Mouse (Mus musculus): ENCODE data around the gene Akt3.

Akt3 gene

DNA sequence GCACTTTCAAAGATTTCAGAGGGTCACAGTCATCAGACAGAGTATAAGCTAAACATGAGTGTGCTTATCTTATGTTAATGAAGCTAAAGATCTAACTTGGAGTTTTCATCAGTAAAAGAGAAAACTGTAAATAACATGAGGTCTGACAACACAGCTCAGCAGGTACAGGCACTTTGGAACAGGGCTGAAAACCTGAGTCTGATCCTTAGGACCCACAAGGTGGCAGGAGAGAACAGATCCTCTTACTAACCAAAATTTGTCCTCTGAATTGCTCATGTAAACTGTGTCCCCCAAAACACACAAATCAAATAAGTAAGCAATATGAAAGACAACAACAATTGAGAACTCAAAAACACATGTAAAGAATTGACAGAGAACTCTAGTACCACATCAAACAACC, 62.8 kb downstream of the Akt3 start:
- POLR2A ChIA-PET: no interaction called here
- CTCF ChIA-PET: interaction anchor here in 2 of 4 experiments (0.6 to 0.9 kb wide), 2 partner anchors 489 to 499 kb away, joined by 3 read pairs; no protein-coding TSS in a partner anchor

DNA sequence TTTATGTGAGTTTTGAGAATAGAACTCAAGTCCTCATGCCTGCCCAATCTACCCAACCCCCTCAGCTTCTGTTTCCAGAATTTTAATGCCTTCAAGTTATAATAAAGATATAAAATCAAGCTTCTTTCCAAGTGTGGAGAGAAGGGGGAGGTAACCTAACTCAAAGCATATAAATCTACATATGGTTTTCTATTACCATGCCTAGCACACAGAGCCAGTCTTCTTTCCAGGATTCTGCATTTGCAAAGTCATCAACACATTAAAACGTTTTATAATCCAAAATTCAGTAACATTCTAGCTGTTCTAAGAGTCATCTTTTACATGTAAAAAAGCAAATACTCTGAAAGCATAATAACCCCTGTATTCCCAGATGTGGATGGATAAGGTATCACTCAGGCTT, 63.7 kb downstream of the Akt3 start:
- POLR2A ChIA-PET: no interaction called here

DNA sequence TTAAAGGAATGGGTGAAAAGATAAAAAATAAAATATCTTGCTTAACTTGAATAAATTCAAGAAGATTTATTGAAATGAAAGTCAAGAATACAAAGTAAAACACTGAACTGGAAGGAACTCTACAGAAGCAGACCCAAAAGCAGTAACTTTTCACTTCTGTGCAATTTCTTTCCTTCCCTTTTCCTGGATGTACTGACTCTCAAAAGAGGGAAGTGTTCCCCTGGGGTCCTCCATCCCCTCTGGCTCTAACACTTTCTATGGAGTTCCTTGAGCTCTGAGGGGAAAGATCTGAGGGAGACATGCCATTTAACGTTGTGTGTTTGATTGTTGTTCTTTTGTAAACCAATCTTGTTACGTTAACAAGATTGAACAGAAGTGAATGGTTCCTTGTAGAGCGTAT, 66.4 kb downstream of the Akt3 start:
- ChIA-PET CTCF (no interaction called here), POLR2A (no interaction called here)

More for the DNA sequence above, 63.7 kb downstream of the Akt3 start:
- CTCF ChIA-PET: interaction anchor here in 1 of 4 experiments (0.6 kb wide), 1 partner anchor 28 kb away, joined by 3 read pairs; no protein-coding TSS in a partner anchor

DNA sequence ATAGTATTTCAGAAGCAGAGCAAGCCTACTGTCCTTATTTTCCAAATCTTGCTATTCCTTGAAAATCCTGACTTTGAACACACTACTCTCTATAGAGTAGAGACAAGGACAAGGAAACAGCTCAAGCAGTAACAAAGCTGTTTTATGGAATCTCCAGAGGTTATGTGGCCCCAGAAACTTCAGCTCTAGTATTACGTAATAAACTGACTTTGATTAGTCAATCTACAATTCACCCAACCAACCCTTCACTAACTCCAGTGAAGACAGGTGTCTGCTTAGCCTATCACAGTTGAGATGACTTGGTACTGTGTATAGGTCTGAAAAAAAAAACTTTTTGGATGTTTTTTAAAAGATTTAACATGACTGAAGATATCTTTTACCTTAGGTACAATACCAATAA, 67.6 kb downstream of the Akt3 start:
- POLR2A ChIA-PET: interaction anchor here in 1 of 4 experiments (0.9 kb wide), 1 partner anchor 14 kb away, joined by 3 read pairs; no protein-coding TSS in a partner anchor
- CTCF ChIA-PET: interaction anchor here in 1 of 4 experiments (0.6 kb wide), 1 partner anchor 148 kb away, joined by 3 read pairs; no protein-coding TSS in a partner anchor

DNA sequence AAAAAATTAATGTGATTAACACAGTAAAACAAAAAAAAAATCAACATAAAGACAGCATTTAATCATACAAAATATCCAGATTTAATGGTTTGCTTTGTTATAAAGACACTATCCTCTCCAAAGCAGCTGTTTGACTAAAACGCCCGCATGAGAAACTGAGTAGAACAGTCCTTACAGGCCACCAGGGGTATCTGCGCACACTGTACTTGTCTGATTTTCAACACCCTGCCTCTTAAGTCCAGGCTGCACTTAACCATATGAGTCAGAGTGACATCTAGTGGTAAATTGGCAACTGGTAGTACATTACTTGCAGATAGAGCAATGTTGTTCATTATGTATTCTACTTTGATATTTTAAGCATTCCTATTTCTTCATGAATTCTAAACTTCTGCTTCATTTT, 69.3 kb downstream of the Akt3 start:
- CTCF ChIA-PET: interaction anchor here in 3 of 4 experiments (0.5 to 1.0 kb wide), 4 partner anchors 255 to 1952 kb away, joined by 3 read pairs; no protein-coding TSS in a partner anchor
- POLR2A ChIA-PET: interaction anchor here in 1 of 4 experiments (0.6 kb wide), 1 partner anchor 508 kb away, joined by 3 read pairs; no protein-coding TSS in a partner anchor

DNA sequence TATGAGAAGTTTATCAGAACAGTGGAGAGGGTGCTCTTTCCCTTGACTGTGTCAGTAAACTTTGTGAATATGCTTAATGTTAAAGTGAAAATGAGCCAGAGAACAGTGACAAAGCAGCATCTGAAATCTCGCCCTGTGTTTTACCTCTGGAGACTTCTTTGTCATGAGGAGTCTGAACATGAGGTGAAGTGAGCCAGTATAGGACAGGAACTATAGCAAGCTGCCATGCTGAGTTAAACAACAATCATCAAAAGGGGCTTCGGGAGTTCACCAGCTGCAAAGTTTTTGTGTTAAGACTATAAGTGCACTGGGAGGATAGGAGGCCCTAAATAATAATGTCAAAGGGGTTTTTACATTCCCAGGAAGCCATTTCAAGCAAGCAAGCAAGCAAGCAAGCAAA, 71.3 kb downstream of the Akt3 start:
- ChIA-PET POLR2A (no interaction called here), CTCF (no interaction called here)

DNA sequence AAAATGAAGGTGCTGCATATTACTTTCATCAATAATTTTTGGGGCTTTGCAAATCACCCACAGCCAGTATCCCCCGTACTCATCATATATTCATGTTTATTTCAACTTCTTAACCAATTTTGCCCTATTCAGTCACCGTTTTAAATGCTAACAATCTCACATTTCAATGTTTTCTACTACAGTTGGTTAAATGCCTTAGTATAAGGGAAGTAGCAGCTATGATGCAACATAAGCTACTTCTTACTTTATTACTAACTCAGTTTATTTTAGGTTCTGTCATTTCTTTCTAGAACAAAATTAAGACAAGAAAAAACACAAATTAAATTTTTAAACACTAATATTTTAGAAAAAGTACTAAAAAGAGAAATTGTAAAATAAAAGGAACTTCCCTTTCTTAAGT, 78.4 kb downstream of the Akt3 start:
- ChIA-PET POLR2A (no interaction called here), CTCF (no interaction called here)

DNA sequence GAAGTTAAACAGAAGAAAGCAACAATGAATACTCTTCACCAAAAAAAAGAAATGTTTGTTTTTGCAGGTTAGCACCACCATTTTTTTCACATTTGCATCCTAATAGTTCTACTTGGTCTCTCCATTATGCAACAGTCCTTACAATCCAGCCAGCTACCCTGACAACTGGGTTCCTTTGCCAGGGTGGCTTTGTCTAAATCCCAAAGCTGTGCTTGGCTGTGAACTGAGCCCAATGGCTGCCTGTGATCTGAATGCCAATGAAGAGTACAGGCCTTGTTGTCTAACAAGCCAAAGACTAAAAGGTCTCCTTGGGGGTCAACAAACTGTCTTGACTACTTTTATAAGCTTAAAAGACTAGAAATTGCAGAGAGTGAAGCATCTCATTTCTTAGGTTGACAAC, 82.6 kb downstream of the Akt3 start:
- ChIA-PET POLR2A (no interaction called here), CTCF (no interaction called here)

DNA sequence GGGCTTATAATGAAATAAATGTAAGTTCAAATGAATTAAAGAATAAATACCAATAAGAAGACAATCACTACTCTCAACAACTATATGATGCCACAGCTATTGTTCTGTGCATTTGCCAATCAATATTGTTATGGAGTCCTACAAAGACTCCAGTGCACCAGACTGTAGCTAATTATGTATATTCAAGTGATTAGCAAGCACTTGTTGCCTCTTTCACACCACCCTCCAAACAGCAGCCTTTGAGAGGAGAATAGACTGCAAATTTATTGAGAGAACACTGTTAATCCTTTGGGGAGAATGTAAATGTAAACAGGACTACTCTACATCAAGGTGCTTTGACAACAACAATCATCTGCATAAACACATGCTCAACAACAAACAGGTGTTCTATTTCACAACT, 86.7 kb downstream of the Akt3 start:
- ChIA-PET POLR2A (no interaction called here), CTCF (no interaction called here)

DNA sequence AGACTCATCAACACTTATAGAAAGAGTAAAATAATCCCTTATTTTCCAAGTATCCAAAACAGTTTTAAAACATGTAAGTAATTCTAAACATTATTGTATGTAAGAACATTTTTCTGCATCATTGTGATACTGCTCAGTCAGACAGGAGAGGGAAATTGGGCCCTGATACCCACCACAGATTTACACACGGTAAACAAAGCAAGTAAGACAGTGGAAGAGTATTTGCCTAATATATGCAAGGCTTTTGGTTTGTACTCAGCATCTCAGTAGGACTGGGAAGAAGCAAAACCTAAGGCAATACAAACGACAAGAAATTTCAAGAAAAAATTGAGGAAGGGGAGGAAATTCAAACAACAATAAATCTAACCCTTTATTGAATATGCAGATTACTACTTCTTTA, 92.2 kb downstream of the Akt3 start:
- ChIA-PET POLR2A (no interaction called here), CTCF (interaction anchor here in 1 of 4 experiments (0.6 kb wide), 1 partner anchor 339 kb away, joined by 4 read pairs; no protein-coding TSS in a partner anchor)

DNA sequence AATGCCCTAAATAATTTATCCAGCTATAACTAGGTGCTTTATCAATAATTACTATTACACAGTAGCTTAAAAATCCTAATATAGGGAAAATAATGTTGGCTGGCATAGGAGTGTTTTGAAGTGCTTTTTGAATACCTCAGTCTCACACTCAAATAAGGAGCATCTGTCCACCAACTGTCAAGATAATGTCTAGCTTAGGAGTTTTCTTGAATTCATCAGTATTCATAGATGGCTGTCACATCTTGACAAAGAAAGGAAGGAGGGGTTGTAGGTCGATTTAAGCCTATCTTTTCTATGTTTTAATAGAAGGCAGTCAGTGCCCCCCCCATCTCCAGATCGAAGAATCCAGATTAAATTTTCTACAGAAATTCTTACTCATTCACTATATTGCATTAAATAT, 92.7 kb downstream of the Akt3 start:
- POLR2A ChIA-PET: interaction anchor here in 1 of 4 experiments (1.1 kb wide), 1 partner anchor 11 kb away, joined by 3 read pairs; no protein-coding TSS in a partner anchor
- CTCF ChIA-PET: interaction anchor here in 1 of 4 experiments (0.6 kb wide), 1 partner anchor 339 kb away, joined by 4 read pairs; no protein-coding TSS in a partner anchor

DNA sequence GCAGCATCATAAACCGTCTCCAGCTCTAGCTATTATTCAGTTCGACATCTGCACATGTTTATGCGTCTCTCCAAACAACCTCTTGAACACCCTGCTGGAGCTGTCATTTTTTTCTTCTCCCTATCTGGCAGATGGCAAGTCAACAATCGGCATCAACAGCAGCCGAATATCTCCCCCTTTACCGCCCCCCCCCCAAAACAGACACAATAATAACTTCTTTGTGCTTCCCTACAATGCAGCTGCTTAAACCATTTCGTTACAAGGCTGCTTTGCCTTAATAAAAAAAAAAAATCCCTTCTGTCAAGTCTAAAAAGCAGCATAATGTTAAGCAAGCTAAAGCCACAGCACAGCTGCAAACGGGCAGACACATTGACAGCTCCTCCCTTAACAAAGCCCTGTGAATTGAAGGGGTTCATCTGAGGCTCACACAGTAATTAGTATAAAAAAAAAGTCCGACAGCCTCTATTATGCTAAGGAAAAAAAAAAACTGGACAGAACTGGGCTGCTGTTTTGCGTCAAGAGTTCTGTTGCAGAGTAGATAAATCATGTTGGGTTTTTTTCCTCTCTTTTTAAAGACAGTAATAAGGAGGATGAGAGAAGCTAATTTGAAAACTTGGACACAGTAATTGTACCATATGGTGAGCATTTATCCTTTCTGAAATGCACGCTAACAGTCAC, 107.5 kb downstream of the Akt3 start:
- ChIA-PET POLR2A (interaction anchor here in 2 of 4 experiments (0.5 to 0.6 kb wide), 2 partner anchors 194 to 406 kb away, joined by 3 to 5 read pairs; no protein-coding TSS in a partner anchor), CTCF (interaction anchor here in 3 of 4 experiments (0.5 to 0.7 kb wide), 5 partner anchors 76 to 742 kb away, joined by 3 to 8 read pairs (median 4); no protein-coding TSS in a partner anchor)

DNA sequence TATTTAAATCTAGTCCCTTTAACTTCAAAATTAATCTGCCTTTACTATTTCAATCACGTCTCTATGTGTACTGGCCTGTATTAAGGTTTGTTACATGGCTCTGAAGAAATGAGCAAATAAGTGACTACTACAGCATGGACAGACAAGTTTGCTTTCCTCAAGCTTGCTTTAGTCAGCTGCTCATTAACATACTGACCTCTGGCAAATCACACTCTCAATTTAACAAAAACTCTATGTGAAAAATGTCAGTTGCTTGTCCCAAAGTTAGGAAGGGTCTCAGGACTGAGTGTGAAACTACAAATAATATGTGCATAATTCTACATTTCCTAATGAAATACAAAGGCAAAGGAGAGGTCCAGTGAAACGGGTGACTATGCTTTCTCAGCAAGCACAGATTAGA, 109.3 kb downstream of the Akt3 start:
- ChIA-PET POLR2A (no interaction called here), CTCF (no interaction called here)

DNA sequence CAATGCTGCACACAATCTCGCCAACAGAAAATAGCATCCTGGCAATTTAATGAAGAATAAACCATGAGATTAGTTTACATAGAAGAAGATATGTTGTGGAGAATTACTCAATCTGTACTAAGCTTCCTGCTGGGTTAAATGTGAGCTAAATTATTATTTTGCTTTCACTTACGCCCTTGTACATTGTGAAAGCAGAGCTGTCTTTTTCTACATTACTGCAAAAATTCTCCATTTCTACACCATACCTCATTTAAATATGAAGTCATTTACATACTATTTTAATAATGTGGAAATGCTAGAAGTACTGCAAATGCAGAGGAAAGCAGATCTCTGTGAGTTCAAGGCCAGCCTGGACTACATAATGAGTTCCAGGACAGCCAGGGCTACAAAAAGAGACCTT, 116.5 kb downstream of the Akt3 start:
- ChIA-PET POLR2A (no interaction called here), CTCF (no interaction called here)

DNA sequence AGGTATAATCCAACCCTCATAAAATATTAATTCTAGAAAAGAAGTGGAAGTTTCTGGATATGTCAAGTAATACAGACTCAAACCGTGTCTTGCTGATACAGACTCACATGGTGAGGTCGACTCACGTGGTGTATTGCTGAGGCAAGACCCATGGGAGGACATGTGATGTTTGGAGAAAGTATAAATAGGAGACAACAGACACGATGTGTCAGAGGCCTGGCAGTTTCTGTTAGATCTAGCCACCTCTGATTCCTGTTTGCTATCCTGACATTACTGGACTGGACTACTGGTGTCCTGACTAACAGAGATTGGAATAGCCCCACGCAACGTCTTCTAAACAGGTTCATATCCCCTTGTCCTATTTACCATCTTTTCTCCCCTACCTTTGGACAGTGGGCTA, 118.4 kb downstream of the Akt3 start:
- ChIA-PET POLR2A (no interaction called here), CTCF (no interaction called here)

DNA sequence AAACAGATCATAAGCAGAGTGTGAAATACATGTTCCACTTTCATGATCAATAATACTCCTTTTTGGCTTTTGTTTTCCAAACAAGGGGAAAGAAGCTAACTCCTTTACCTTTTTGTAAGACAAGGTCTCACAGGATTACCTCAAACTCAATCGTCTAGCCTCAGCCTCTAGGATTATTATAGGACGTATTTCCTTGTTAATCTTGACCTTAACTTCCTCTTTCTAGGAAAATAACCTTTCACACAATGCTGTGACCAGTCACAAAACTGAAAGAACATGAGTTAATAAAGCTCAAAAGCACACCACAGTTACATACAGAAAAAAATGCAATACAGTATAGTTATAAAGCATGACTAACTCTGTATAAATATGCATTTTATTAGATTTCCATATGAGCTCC, 126.5 kb downstream of the Akt3 start:
- ChIA-PET POLR2A (interaction anchor here in 1 of 4 experiments (1.1 kb wide), 1 partner anchor 12 kb away, joined by 4 read pairs; no protein-coding TSS in a partner anchor), CTCF (no interaction called here)

DNA sequence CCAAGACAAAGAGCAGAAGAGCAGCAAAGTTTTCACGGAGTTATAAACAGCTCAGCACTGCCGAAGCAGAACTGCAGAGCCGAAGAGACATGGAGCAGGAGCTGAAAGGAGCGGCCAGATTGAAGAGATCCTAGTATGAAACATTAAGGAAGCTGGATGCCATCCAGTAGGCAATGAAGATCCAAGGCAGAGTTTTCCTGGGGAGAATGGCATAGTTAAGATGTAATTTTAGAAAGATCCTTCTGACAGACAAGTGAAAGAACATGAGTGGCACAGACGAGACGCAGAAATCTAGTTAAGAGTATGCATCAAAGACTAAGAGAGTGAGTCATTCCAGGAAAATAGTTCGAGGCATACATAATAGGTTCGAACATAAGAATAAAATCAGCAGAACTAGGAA, 131.3 kb downstream of the Akt3 start:
- ChIA-PET POLR2A (no interaction called here), CTCF (no interaction called here)

DNA sequence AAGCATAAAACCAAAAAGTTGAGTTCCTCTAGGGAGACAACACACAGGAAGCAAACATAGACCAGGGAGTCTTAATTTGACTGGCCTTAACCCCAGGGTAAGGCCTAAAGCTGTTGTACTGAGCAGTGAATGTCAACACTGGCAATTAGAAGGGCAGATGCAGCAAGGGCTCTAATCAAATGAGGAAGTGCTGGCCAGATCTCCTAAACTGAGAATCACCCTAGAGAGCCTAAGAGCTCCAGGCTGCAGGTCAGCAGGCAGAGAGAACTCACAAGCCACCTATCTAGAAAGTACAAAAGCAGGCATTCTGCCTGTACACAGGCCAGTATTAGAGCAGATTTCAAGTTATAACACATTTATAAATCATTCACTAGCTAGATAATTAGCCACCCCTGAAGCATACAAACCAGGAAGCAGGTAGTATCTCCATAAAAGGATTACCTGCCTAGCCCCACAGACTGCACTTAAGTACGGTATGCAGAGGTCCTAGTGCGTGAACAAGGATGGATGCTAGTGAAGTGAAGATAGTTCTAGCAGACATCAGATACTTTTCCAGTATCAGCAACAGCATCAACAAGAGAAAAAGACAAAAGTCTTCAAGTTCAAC, 147.2 kb downstream of the Akt3 start:
- ChIA-PET CTCF (no interaction called here), POLR2A (no interaction called here)

DNA sequence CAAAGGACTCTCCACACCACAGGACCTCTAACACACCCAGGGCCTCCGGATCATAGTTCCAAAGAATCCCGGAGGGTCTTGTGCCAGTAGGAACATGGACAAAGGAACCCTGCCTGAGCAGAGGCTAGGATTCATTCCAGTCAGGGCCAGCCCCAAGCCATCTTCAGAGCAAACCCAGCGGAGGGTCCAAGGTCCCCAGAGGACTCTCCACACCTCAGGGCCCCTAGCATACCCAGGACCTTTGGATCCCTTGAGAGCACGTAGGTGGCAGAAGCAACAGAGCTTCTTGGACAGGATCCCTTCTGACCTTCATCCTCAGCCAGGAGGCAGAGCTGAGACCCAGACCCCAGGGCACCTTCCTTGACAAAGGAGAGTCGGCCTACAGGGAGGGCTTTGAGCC, 167.5 kb downstream of the Akt3 start:
- CTCF ChIA-PET: no interaction called here
- POLR2A ChIA-PET: no interaction called here

DNA sequence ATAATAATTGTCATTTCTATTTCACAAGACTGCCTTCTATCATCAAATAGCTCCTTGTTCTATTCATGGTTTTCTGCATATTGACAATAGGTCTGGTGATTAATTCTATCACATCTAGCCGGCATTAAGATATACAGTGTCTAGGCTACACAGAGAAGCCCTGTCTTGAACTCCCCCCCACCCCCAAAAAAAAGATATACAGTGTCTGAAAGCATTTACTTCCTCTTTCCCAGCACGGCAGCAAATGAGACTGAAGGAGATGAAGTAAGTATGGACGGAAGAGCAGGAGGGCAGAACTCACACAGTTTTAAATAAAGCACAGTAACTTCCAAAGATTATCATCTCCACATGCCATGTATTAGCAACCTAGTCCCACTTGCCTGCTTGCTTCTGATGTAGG, 168.5 kb downstream of the Akt3 start:
- CTCF ChIA-PET: no interaction called here
- POLR2A ChIA-PET: no interaction called here

DNA sequence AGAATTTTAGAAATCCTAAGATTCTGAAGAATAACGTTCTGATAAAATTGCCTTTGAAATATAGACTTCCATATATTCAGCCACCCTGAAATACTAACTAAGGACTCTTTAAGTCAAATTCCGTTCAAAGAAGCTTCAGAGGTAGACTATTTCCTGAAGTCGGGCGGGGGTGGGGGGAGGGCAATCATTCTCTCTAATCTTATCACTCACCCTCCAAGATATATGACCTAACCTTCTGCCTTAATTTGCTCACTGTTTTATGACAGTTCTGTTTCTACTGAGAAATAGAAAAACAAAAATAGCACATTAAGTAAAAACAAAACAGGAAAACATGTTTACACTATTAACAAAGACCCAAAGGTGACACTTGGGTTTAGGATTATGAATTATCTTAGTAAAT, 169.0 kb downstream of the Akt3 start:
- CTCF ChIA-PET: no interaction called here
- POLR2A ChIA-PET: no interaction called here
